Mouse (Mus musculus) C2C12 (cell line): Measurements from ENCODE around the gene Umps. TPM values are rescaled to one million over a fixed set of nuclear protein-coding genes. Genes with fewer than 3 reads are reported as not detected.
A peak's percentile ranks its signal among the peaks of the same experiment; 100 is the strongest.

Source experiments
- H3K27me3 ChIP-seq: one replicate; pipeline ENCODE4 v1.6.1; 2011; ENCODE audit not compliant: control insufficient read depth, insufficient read depth, insufficient read length
- H3K36me3 ChIP-seq: one replicate; pipeline ENCODE4 v1.6.1; 2011; ENCODE audit not compliant: control insufficient read depth, insufficient read depth
- H3K4me3 ChIP-seq: one replicate; pipeline ENCODE4 v1.5.1; 2011; ENCODE audit warnings: mild to moderate bottlenecking, control low read depth; ENCODE audit not compliant: poor library complexity, insufficient read depth, severe bottlenecking
- H3K79me2 ChIP-seq: one replicate; pipeline ENCODE4 v1.6.1; 2011; ENCODE audit not compliant: control insufficient read depth, insufficient read depth
- H3K79me3 ChIP-seq: one replicate; pipeline ENCODE4 v1.6.1; 2011; ENCODE audit warnings: low read depth, control low read depth
- H3ac ChIP-seq: one replicate; pipeline ENCODE3; 2011; ENCODE audit warnings: low read depth; ENCODE audit not compliant: control insufficient read depth, insufficient read length
- CEBPB ChIP-seq: IDR thresholded peaks from one replicate; pipeline ENCODE4 v1.6.1; 2011; ENCODE audit warnings: low read depth, mild to moderate bottlenecking, control low read depth, moderate library complexity
- CTCF ChIP-seq: IDR thresholded peaks from one replicate; pipeline ENCODE4 v1.5.1; 2011; ENCODE audit not compliant: control insufficient read depth, insufficient read depth, insufficient read length
- FOSL1 ChIP-seq: IDR thresholded peaks from one replicate; pipeline ENCODE4 v1.8.0; 2011; ENCODE audit warnings: mild to moderate bottlenecking, low read length; ENCODE audit not compliant: poor library complexity, insufficient read depth, severe bottlenecking
- MAX ChIP-seq: IDR thresholded peaks from one replicate; pipeline ENCODE4 v1.6.1; 2011; ENCODE audit warnings: mild to moderate bottlenecking, control low read depth
- MYOD1 ChIP-seq: IDR thresholded peaks from one replicate; pipeline ENCODE4 v1.6.1; 2011; ENCODE audit warnings: low read depth; ENCODE audit not compliant: control insufficient read depth, insufficient read length
- MYOG ChIP-seq: IDR thresholded peaks from one replicate; pipeline ENCODE4 v1.6.1; 2011; ENCODE audit not compliant: control insufficient read depth, insufficient read length; ENCODE audit errors: extremely low read depth
- USF1 ChIP-seq: IDR thresholded peaks from one replicate; pipeline ENCODE4 v1.6.1; 2011; ENCODE audit warnings: low read depth, mild to moderate bottlenecking, control low read depth, moderate library complexity
- polyA plus RNA-seq: library from polyadenylated mRNA; unstranded; fragments of >200 nt; fragmentation: generic; extraction: Trizol; gene quantifications from one replicate; pipeline ENCODE4 v1.2.1, GENCODE M21; 2012; ENCODE audit warnings: missing spikeins

The Umps gene
- polyA plus RNA-seq, 1 experiment: 55.6 TPM

- no peaks in the 10 kb centered on the region for H3K79me2 ChIP-seq
- H3K36me3 ChIP-seq: no peaks in the 10 kb centered on the region
- no peak for TF ChIP-seq MYOD1
- TF ChIP-seq CEBPB: no peak
- TF ChIP-seq FOSL1: no peak
- no peak for TF ChIP-seq USF1
- TF ChIP-seq CTCF: no peak
- no peak for TF ChIP-seq MAX
- TF ChIP-seq MYOG: no peak
- no peak overlapping the region for H3ac ChIP-seq
- no peak overlapping the region for H3K4me3 ChIP-seq
- no peaks in the 10 kb centered on the region for H3K79me3 ChIP-seq
- peaks cover 7% of the 10 kb centered on the region for H3K27me3 ChIP-seq
Measured at GRCm38 (mm10) chr16:33994321-33994720, 27.5 kb upstream of the Umps start.

GRCm38 (mm10) chr16:33990712-33991111 lies 23.9 kb upstream of the Umps start:
- TF ChIP-seq MYOD1 (no peak), USF1 (no peak), FOSL1 (no peak), MYOG (no peak), MAX (no peak)
- no peaks in the 10 kb centered on the region for H3K36me3 ChIP-seq
- no peaks in the 10 kb centered on the region for H3K79me3 ChIP-seq
- H3K79me2 ChIP-seq: no peaks in the 10 kb centered on the region
- H3K4me3 ChIP-seq: no peak overlapping the region
- no peaks in the 10 kb centered on the region for H3K27me3 ChIP-seq
- H3ac ChIP-seq: no peak overlapping the region

GRCm38 (mm10) chr16:33989106-33989505 lies 22.3 kb upstream of the Umps start:
- TF ChIP-seq MAX (no peak), MYOD1 (no peak), USF1 (no peak), MYOG (no peak), FOSL1 (no peak), CEBPB (no peak), CTCF (no peak)
- Histone ChIP-seq H3ac (no peak overlapping the region), H3K4me3 (no peak overlapping the region), H3K79me2 (no peaks in the 10 kb centered on the region), H3K36me3 (no peaks in the 10 kb centered on the region), H3K27me3 (no peaks in the 10 kb centered on the region), H3K79me3 (no peaks in the 10 kb centered on the region)

GRCm38 (mm10) chr16:33988358-33989012 lies 21.6 kb upstream of the Umps start:
- no peaks in the 10 kb centered on the region for H3K27me3 ChIP-seq
- no peaks in the 10 kb centered on the region for H3K36me3 ChIP-seq
- no peaks in the 10 kb centered on the region for H3K79me2 ChIP-seq
- no peak overlapping the region for H3K4me3 ChIP-seq
- no peak overlapping the region for H3ac ChIP-seq
- no peaks in the 10 kb centered on the region for H3K79me3 ChIP-seq
- TF ChIP-seq FOSL1 (no peak), CTCF (peak; percentile 81)

GRCm38 (mm10) chr16:33986993-33987392 lies 20.2 kb upstream of the Umps start:
- Histone ChIP-seq H3K27me3 (no peaks in the 10 kb centered on the region), H3K79me3 (no peaks in the 10 kb centered on the region), H3K4me3 (no peak overlapping the region), H3ac (no peak overlapping the region), H3K79me2 (no peaks in the 10 kb centered on the region), H3K36me3 (no peaks in the 10 kb centered on the region)
- TF ChIP-seq MYOG (no peak), FOSL1 (no peak), USF1 (no peak), CEBPB (no peak), MYOD1 (no peak), MAX (no peak)

GRCm38 (mm10) chr16:33985372-33985771 lies 18.5 kb upstream of the Umps start:
- no peak overlapping the region for H3K4me3 ChIP-seq
- no peaks in the 10 kb centered on the region for H3K79me2 ChIP-seq
- no peak overlapping the region for H3ac ChIP-seq
- no peak for TF ChIP-seq USF1
- no peak for TF ChIP-seq MYOG
- TF ChIP-seq MAX: no peak
- no peak for TF ChIP-seq FOSL1
- TF ChIP-seq MYOD1: no peak
- TF ChIP-seq CEBPB: no peak
- no peak for TF ChIP-seq CTCF
- H3K36me3 ChIP-seq: no peaks in the 10 kb centered on the region
- no peaks in the 10 kb centered on the region for H3K27me3 ChIP-seq
- H3K79me3 ChIP-seq: no peaks in the 10 kb centered on the region
